Mouse (Mus musculus) left cerebral cortex, adult 9 months (tissue): ENCODE results near the gene Perp.

ENCODE experiments used
- DNase-seq, 2 experiments: peaks; one replicate each; pipeline ENCODE4 v3.0.0; 2022; ENCODE audit warnings: low spot score in 2 of 2

Gene Perp

DNA sequence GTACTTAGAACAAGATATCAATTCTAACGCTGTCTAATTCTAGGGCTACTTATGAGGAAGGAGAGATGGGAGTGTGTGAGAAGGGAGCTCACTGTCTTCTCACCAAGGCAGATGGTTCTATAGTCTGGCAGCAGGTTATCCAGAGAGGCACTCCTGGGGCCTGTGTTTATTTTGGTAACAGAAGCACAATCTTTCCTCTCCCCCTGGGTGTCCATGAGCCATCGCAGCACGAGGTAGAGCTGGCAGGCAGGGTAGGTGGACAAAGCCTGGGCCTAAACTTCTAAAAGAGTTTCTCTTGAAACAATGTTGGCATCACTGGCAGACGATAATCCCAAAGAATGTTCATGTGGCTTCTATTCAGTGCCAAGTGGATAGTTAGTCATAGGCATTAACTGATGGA lies 18.5 kb downstream of the Perp start:
- no peak for DNase-seq

DNA sequence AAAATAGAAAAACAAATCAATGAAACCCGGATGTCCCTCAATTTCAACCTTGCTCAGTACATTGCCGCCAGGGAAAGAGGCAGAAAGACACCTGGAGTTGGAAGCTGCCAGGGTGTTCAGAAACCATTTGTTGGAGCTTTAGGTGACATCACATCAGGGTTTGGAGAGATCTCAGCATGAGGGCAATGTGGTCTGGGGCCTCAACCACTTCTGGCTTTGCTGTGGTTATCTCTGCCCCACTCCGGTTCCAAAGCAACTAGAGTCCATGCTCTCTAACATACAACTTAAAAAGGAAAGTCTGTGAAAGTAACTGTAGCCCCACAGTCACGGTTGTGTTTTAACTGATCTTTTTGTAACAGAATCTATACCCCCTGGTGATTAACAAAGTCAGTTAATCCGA lies 19.9 kb downstream of the Perp start:
- DNase-seq: no peak

DNA sequence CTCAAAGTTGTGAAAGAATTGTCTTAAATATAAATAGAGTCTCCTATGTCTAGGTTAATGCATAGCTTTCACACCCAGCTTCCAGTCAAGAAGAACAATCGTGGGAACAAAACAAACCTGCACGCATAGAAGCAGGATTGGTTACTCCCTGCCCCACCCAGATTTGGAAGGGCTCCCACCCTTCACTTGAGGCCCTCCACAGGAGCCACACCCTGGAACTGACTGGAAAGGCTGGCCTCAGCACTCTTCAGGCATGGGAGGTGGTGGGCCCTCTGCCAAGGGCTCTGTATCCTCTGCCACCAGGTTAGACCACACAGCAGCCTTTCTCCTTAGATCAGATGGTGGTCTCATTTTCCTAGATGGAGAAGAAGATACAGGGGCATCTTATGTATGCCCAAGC lies 26.2 kb downstream of the Perp start:
- DNase-seq: no peak

DNA sequence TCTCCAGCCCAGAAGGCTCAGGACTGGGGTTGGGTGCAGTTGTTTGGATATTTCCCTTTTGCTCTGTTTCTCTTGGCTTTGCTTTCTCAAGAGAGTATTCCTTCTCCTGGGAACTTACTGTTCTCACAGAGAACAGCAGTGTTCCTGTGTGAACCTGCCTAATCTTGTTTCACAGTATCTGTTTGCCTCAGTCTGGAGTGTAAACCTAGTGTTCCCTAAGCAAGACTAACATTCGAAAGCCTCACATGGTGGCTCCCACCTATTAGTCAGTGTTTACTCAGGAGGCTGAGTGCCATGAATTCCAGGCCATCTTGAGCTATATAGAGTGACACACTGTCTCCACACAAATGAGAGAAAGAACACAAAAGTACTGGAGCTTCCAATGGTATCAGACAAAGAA lies 31.4 kb downstream of the Perp start:
- DNase-seq: no peak

DNA sequence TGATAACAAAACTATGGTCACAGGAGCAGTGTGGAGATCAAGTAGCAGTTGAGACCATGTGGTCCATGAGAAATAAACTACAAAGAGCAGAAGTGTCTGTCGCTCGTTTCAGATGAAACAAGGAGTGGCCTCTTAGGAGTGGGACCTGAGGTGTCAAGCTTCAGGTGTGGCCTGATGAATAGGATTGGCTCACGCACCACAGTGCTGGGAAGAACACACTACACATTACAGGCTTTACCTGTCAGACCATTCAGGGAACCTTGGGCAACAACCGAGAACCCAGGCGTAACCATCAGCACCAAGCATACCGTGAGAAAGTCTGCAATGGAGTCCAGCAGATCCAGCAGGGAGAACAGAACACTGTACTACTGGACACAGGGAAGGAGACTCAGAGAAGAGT lies 33.3 kb downstream of the Perp start:
- no peak for DNase-seq

DNA sequence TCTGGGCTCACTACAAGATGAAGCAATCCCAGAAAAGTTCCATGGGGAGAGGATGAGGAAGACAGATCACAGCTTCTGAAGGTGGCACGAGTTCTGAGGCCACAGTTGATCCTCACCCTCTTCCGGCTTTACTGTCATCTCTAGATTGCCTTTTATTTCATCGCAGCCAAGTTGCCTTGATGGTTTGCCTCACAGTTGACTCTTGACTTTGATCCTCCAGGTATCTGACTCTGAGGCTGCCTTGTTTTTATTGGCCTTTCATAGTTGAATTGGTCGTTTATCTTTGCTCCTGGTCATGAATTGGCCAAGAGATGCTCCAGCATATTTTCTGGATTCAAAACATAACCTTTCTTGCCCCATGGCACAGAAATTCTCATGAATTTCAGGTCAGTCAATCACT lies 34.3 kb downstream of the Perp start:
- no peak for DNase-seq

DNA sequence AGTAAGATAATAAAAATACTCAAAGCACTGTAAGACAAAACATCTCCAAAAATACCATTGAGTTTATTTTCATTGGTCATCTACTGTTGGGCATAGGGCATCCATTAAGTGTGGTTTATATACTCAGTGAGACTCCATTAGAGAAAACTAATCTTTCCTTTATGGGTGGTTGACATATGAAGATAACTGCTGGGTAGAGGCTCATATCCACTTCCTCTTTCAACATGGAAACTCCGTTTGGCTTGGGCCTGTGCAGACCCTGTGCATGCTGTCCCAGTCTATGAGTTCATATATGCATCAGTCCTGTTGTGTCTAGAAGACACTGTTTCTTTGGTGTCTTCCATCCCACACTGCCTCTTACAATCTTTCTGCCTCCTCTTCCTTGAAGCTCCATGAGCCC lies 34.9 kb downstream of the Perp start:
- DNase-seq: no peak

DNA sequence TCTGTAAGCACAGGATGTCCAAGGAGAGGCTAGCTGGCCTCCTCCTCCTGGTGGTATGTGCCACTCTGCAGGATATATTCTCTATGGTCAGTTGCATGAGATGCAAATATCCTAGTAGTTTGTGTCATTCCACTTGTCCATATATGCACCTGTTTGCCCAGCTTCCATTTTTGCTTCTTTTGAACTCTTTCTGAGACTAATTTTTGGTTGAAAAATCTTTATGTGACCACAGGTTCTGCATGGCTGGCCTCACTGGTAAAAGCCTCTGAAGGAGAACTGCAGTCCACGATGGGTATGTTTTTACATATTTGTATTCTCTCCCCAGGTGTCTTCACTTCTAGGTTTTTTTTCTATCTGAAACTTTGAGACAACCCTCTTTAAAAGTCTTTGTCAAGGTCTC lies 37.4 kb downstream of the Perp start:
- no peak for DNase-seq

DNA sequence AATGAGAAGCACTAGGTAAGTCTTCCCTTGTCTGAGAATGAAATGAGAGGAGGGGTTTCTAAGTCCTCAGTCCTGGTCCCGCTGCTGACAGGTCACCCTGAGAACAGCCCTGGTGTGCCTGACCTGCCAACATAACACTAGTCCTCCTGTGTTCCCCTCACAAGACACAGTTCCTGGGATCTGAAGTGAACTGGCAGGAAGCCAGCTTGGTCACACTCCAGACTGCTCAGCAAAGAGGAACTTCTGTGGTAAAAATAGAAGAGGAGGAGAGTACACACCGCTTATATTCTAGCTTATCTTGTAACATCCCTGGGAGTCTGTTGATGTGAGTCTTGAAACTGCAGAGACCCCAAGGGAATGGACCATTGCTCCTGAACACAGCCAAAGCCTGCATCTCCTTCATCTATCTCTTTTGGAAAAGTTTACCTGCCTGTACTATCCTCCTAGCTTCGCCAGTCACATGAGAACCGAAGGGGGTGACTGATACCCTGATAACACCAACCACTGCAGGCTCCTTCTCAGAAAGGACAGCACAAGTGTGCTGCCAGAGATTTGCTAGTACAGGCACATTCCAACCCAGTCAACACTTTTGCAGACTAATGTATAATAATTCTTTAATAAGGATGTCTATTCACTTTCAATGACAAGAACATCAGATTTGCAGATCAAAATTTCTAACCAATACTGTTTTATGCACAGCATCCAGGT lies 42.3 kb downstream of the Perp start:
- peak; percentile 19 to 58 for DNase-seq

DNA sequence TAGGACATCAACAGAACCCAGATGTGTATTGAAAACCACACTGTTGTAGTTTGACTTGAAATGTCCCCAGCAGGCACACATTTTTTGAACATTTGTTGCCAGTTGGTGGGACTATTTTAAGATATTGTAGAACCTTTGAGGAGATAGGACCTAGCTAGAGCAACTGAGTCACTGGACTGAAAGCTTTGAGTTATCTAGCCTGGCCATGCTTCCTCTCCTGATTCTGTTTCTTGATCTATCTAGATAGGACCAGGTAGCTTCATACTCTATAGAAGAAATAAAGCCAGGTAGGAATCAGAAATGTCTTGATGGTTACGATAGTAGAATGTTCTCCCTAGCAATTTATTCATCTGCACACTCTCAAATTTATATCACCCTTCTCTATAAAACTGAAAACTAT lies 43.9 kb downstream of the Perp start:
- DNase-seq: no peak

DNA sequence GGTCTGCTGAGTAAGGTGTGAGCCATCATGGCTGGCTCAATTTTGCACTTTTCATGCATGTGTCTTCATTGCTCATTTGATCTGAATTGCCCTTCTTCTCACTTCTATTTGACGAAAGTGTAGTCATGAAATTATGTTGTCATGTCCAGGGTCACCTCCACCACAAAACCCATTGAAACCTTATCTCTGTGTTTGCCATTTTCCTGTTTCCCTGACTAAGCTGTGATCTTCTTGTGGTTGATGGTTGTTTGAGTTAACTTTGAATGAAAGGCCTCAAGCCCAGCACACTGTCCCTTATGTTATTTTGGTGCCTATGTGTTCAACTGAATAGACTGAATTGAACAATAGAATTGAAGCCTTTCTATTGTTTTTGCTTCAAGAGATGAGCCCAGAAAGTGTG lies 44.4 kb downstream of the Perp start:
- no peak for DNase-seq

DNA sequence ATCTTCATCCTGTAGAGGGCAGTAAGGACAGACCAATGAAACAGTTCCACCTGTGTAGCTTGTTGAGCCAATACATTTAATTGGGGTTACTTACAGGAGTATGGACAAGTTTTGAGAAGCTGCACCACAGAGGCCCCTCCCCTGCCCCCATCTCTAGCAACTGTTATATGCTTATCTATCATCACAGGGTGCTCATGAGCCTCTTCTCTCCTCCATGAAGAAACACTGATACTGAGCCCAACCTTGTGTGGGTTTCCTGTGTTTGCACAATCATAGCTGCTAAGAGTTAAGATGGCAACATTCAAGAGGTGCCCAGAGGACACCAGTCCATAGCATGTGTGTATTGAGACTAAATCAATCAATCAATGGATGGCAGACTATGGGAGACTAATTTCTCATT lies 46.3 kb downstream of the Perp start:
- no peak for DNase-seq

DNA sequence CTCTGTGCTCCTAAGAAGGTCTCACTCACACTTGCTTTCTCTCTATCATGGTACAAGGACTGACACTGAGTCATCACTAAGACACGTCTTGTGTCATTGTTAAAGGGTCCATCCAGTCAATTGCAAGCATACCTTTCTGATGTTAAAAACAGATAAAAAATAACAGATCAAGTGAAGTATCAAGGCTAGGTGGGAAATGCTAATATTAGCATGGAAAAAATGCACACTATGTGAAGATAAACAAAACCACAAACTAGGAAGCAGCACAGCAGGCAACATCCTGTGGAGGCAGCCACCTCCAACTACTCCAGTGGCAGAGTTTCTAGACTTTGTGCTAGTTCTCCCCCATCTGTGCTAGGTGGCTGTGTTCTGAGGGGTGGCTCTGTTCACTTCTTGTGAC lies 47.3 kb downstream of the Perp start:
- no peak for DNase-seq

DNA sequence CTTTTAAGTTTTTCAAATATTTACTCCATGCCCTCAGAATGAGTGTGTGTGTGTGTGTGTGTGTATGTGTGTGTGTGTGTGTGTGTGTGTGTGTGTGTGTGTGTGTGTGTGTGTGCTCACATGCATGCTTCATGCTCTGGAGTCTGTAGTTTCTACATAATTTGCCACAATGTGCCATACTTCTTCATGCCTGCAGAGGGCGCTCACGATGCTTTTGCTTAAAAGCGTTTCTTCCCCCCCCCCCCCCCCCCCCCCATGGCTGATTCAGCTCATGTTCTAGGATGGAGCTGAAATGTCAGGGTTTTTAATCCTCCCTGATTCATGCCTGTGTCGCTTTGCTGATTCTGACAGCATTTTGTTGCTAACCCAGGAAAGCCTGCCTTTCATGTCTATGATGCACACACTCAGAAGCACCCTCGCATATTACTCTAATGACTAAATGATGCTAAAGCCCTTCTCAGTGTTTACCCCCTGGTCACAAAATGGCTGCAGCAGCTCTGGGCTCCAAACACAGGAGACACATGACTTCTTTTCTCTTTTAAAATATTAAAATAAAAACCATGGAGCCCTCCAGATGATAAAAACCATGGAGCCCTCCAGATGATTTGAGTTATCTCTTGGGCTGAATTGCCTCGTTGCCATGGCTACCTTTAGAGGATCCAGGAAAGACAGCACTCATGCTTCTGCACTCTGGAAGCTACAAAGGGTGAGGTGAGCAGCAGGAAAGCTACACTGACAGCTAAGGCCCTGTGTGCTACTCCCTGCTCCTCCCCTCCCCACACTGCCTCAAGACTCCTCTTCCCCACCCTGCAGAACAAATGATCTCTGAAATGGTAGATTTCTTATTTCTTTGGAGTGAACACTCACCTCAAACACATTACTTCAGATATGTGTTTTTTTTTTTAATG lies 49.7 kb downstream of the Perp start:
- no peak for DNase-seq

DNA sequence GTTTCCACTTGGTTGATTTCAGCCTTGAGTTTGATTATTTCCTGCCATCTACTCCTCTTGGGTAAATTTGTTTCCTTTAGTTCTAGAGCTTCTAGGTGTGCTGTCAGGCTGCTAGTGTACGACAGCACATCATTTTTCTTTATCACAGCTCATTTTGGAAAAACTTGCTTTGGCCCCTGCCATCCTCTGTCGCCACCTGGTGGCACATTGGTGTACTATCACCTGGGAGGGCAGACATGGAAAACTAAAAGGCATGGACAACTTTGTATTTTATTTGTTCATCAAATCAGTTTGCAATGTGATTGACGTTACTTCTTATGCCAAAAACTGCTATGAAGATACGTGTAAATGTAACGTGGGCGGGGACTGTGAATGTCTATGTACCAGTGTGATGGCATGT lies 59.3 kb downstream of the Perp start:
- peak in 1 of 2 experiments; percentile 24 for DNase-seq
